13 mouse cellular contexts compared by ENCODE assay signal in the genomic region with DNA sequence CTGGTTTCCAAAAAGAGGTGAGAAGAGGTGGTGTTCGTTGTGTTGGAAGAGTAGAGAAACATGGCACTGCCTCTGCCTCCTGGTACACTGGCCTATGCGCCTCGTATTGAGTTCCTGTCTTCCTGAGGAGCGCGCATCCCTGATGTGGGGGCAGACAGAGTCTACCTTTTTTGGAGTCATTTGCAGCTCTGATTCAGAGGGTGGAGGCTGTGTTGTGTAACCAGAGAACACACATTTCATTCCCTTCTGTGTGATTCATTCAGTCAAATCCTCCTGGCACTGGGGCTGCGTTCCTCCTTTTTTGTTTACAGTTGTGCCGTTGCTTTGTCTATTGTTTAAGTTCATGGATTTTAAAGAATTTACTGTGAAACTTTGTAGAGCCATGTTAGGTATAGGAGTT.
A peak's percentile ranks its signal among the peaks of the same experiment; 100 is the strongest.
DNase-seq lines count a peak whose midpoint lies in the region; ATAC-seq and TF ChIP-seq lines count a peak whose summit lies in the region.
"Had no signal": no experiment of that assay in that cellular context is flagged by ENCODE, and none has a peak within 500 bp of the region (broad histone marks: within the 10 kb centered on the region; RNA-seq: fewer than 3 reads in every experiment).

No protein-coding gene starts in this region.

- H3K79me3 ChIP-seq in C2C12 (ENCODE audit: low read depth) = no peaks in the 10 kb centered on the region

- WGBS in kidney, adult 2 months = 72% methylated on average over 7 of the region's 7 CpGs
- WGBS in forebrain, embryonic 13.5 days = 83% methylated on average over 7 of the region's 7 CpGs

- H3K4me3 ChIP-seq in C2C12 (ENCODE audit: insufficient read depth, poor library complexity, severe bottlenecking) = no peak overlapping the region
- H3K4me3 ChIP-seq in kidney, adult 2 months (ENCODE audit: insufficient read depth, low read depth, low read length) = no peak overlapping the region
- no peak overlapping the region for H3K4me3 ChIP-seq in forebrain, embryonic 13.5 days

- no peaks in the 10 kb centered on the region for H3K4me1 ChIP-seq in kidney, adult 2 months (ENCODE audit: control insufficient read depth, insufficient read depth, low read length)
- no peaks in the 10 kb centered on the region for H3K4me1 ChIP-seq in forebrain, embryonic 13.5 days

- H3ac ChIP-seq in C2C12 (ENCODE audit: control insufficient read depth, insufficient read length, low read depth) = no peak overlapping the region

- no peak overlapping the region for H3K9ac ChIP-seq in forebrain, embryonic 13.5 days
- H3K9ac ChIP-seq: liver, embryonic 14.5 days had no signal

- intact Hi-C loops in left cerebral cortex, postnatal 4 days (cut with DNase I) = no loop called here
- intact Hi-C loops in left cerebral cortex, postnatal 25 days (cut with DNase I) = no loop called here

- H3K27me3 ChIP-seq in C2C12 (ENCODE audit: control insufficient read depth, insufficient read depth, insufficient read length) = no peaks in the 10 kb centered on the region
- H3K27me3 ChIP-seq in kidney, adult 2 months (replicated peaks; ENCODE audit: control insufficient read depth, insufficient read depth, low read length) = no peaks in the 10 kb centered on the region
- no peaks in the 10 kb centered on the region for H3K27me3 ChIP-seq in forebrain, embryonic 13.5 days

- H3K36me3 ChIP-seq in C2C12 (ENCODE audit: control insufficient read depth, insufficient read depth) = no peaks in the 10 kb centered on the region
- no peaks in the 10 kb centered on the region for H3K36me3 ChIP-seq in kidney, adult 2 months (ENCODE audit: control insufficient read depth, insufficient read depth, low read length)
- no peaks in the 10 kb centered on the region for H3K36me3 ChIP-seq in forebrain, embryonic 13.5 days (ENCODE audit: poor library complexity, severe bottlenecking)

- TF ChIP-seq CTCF in C2C12 (IDR thresholded peaks at IDR 0.05; ENCODE audit: control insufficient read depth, insufficient read depth, insufficient read length) = no peak
- TF ChIP-seq CTCF in kidney, adult 2 months (conservative IDR thresholded peaks at IDR 0.05; ENCODE audit: insufficient read depth, insufficient read length, low read depth, low read length) = no peak

- H3K27ac ChIP-seq in kidney, adult 2 months (ENCODE audit: insufficient read depth, low read depth, low read length) = no peak overlapping the region
- H3K27ac ChIP-seq in forebrain, embryonic 13.5 days = no peak overlapping the region
- H3K27ac ChIP-seq: liver, embryonic 14.5 days; macrophage had no signal

- H3K9me3 ChIP-seq in forebrain, embryonic 13.5 days (replicated peaks) = no peaks in the 10 kb centered on the region

- ATAC-seq in forebrain, embryonic 13.5 days = no peak
- ATAC-seq: intestine, postnatal 0 days had no signal

- no peak for TF ChIP-seq POLR2A in kidney, adult 2 months (IDR thresholded peaks at IDR 0.05; ENCODE audit: low read depth, low read length)

- no peaks in the 10 kb centered on the region for H3K79me2 ChIP-seq in C2C12 (ENCODE audit: control insufficient read depth, insufficient read depth)

- peak; percentile 54 to 73 for DNase-seq in left cerebral cortex, adult 18-20 months (ENCODE audit: low spot score in 2 of 2)
- DNase-seq in left cerebral cortex, postnatal 4 days = no peak
- peak; percentile 42 for DNase-seq in adrenal gland, postnatal 14 days
- DNase-seq in left cerebral cortex, postnatal 25 days (ENCODE audit: low spot score in 2 of 2) = peak; percentile 32 to 90
- no peak for DNase-seq in kidney, adult 2 months
- DNase-seq: cerebellum, postnatal 25 days; heart, postnatal 4 days; thymus, adult 18-20 months had no signal

- H3K4me2 ChIP-seq in forebrain, embryonic 13.5 days = no peak overlapping the region

TF ChIP-seq in C2C12, 6 proteins besides CTCF, POLR2A, EP300 and RAD21:
- TF ChIP-seq USF1 (IDR thresholded peaks at IDR 0.05; ENCODE audit: low read depth) = no peak
- TF ChIP-seq MAX (IDR thresholded peaks at IDR 0.05) = peak; percentile 53
- peak; percentile 28 for TF ChIP-seq FOSL1 (IDR thresholded peaks at IDR 0.05; ENCODE audit: insufficient read depth, low read length, poor library complexity, severe bottlenecking)
- no peak for TF ChIP-seq MYOD1 (IDR thresholded peaks at IDR 0.05; ENCODE audit: control insufficient read depth, insufficient read length, low read depth)
- TF ChIP-seq CEBPB (IDR thresholded peaks at IDR 0.05; ENCODE audit: low read depth) = peak; percentile 89
- no peak for TF ChIP-seq MYOG (IDR thresholded peaks at IDR 0.05; ENCODE audit: control insufficient read depth, extremely low read depth, insufficient read length)

Comparison
In these comparisons a context has a peak if more than half of its experiments do, and no peak if none do; other contexts are left out.
1. DNase-seq: peak in left cerebral cortex, adult 18-20 months (2 of 2), adrenal gland, postnatal 14 days (single experiment) and left cerebral cortex, postnatal 25 days (2 of 2); none in left cerebral cortex, postnatal 4 days (single experiment) and kidney, adult 2 months (single experiment).